Mouse (Mus musculus): ENCODE results near the gene Nt5c3b. TPM values are rescaled to one million over a fixed set of nuclear protein-coding genes. Genes with fewer than 3 reads are reported as not detected.
A peak's percentile ranks its signal among the peaks of the same experiment; 100 is the strongest.

Nt5c3b gene
- polyA plus RNA-seq, 1 experiment from 2014 or later: 122 TPM

DNA sequence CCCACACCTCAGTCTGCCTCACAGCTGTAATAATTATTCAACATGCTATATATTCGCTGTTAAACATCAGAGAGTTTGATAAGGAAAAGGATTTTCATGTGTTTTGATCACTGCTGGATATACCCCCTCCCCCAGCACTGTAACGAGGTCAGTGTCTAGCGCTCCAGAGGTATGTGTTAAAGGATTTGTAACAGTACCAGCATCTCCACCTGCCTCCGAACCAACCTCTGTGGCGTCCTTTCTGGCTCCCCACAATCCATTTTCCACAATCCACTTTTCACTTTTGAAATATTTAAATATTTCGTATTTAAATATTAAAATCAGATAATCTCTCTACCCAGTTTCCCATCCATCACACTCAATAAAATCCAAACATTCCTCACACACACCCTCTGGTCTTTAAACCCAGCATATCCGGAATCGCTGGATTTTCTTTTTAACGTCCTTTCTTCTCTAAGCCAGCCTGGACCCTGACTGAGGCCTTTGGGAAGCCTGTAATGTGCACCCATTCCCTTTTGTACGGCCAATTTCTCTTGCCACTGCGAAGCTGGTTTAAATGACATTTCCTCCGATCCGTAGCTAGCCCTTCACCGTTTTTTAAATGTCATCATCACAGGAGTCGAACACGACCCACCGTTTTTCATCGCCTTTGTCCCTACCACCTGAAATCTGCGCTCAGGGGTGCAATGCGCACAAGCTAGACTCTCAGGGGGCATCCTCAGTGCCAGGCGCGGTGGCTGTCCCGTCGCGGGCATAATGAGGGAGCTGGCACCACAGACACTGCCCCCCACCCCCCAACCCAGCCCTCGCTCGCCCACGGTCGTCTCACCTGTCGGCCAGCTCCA, 30.0 kb upstream of the Nt5c3b start:
- H3K4me1 ChIP-seq (ENCODE audit: control insufficient read depth, insufficient read depth, low read length): peaks cover 23% of the 10 kb centered on the region
- H3K9ac ChIP-seq (ENCODE audit: low read depth, low read length): peak overlapping the region; percentile 95
- peak; percentile 60 for ATAC-seq
- 3% methylated on average over 29 of the region's 30 CpGs for WGBS
- 0 out of 2 replicates have a peak, but pooled peaks cover 6% of the 10 kb centered on the region for H3K36me3 ChIP-seq (ENCODE audit: control insufficient read depth, insufficient read depth, low read length)
- peak overlapping the region; percentile 91 for H3K27ac ChIP-seq (ENCODE audit: low read length)
- H3K27me3 ChIP-seq (ENCODE audit: control insufficient read depth, insufficient read depth, low read depth, low read length): no peaks in the 10 kb centered on the region
- H3K4me3 ChIP-seq (ENCODE audit: low read depth, low read length): peak overlapping the region; percentile 96
- H3K4me2 ChIP-seq (ENCODE audit: low read length): peak overlapping the region; percentile 64
- no peaks in the 10 kb centered on the region for H3K9me3 ChIP-seq (replicated peaks; ENCODE audit: control insufficient read depth, low read length, poor library complexity, severe bottlenecking)

- H3K4me2 ChIP-seq (ENCODE audit: low read length): no peak overlapping the region
- no peak overlapping the region for H3K9ac ChIP-seq (ENCODE audit: low read depth, low read length)
- H3K27ac ChIP-seq (ENCODE audit: low read length): no peak overlapping the region
- H3K4me1 ChIP-seq (ENCODE audit: control insufficient read depth, insufficient read depth, low read length): peaks cover 18% of the 10 kb centered on the region
- no peaks in the 10 kb centered on the region for H3K9me3 ChIP-seq (replicated peaks; ENCODE audit: control insufficient read depth, low read length, poor library complexity, severe bottlenecking)
- no peaks in the 10 kb centered on the region for H3K27me3 ChIP-seq (ENCODE audit: control insufficient read depth, insufficient read depth, low read depth, low read length)
- 79% methylated on average over 1 of the region's 1 CpGs for WGBS
- H3K36me3 ChIP-seq (ENCODE audit: control insufficient read depth, insufficient read depth, low read length): peaks cover 10% of the 10 kb centered on the region; the same call in 1 of the 2 replicates
- no peak for ATAC-seq
- H3K4me3 ChIP-seq (ENCODE audit: low read depth, low read length): no peak overlapping the region
Measured at GRCm38 (mm10) chr11:100465833-100466232, 24.2 kb upstream of the Nt5c3b start.

- Histone ChIP-seq H3K4me2 (ENCODE audit: low read length) (no peak overlapping the region), H3K9ac (ENCODE audit: low read depth, low read length) (no peak overlapping the region), H3K9me3 (replicated peaks; ENCODE audit: control insufficient read depth, low read length, poor library complexity, severe bottlenecking) (no peaks in the 10 kb centered on the region), H3K27me3 (ENCODE audit: control insufficient read depth, insufficient read depth, low read depth, low read length) (no peaks in the 10 kb centered on the region), H3K27ac (ENCODE audit: low read length) (no peak overlapping the region), H3K36me3 (ENCODE audit: control insufficient read depth, insufficient read depth, low read length) (peaks cover 10% of the 10 kb centered on the region; the same call in 1 of the 2 replicates), H3K4me3 (ENCODE audit: low read depth, low read length) (no peak overlapping the region), H3K4me1 (ENCODE audit: control insufficient read depth, insufficient read depth, low read length) (peaks cover 12% of the 10 kb centered on the region)
- 84% methylated on average over 1 of the region's 1 CpGs for WGBS
- no peak for ATAC-seq
Measured at GRCm38 (mm10) chr11:100465229-100465792, 23.7 kb upstream of the Nt5c3b start.

- Histone ChIP-seq H3K9me3 (replicated peaks; ENCODE audit: control insufficient read depth, low read length, poor library complexity, severe bottlenecking) (no peaks in the 10 kb centered on the region), H3K9ac (ENCODE audit: low read depth, low read length) (no peak overlapping the region), H3K4me3 (ENCODE audit: low read depth, low read length) (no peak overlapping the region), H3K4me1 (ENCODE audit: control insufficient read depth, insufficient read depth, low read length) (0 out of 2 replicates have a peak, but pooled peaks cover 2% of the 10 kb centered on the region), H3K4me2 (ENCODE audit: low read length) (no peak overlapping the region), H3K27me3 (ENCODE audit: control insufficient read depth, insufficient read depth, low read depth, low read length) (no peaks in the 10 kb centered on the region), H3K36me3 (ENCODE audit: control insufficient read depth, insufficient read depth, low read length) (peaks cover 10% of the 10 kb centered on the region; the same call in 1 of the 2 replicates), H3K27ac (ENCODE audit: low read length) (no peak overlapping the region)
- no peak for ATAC-seq
- 95% methylated on average over 10 of the region's 10 CpGs for WGBS
Measured at GRCm38 (mm10) chr11:100462699-100463098, 21.1 kb upstream of the Nt5c3b start.

DNA sequence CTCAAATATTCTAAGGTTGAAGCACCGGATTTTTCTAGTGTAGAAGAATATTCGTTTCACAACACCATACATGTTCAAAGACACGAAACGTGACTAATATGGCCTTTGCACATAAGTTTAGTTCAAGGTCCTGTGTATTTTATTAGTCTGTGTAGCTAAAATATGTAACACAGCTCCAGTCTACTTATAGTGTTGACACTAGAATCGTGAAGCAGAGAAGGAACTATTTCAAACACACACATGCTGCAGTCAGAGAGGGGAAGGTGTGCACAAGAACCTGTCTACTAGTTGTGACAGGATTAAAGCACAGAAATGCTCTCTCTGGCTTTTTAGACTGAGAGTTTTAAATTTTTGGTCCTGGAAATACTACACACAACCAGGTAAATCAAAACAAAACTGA, 16.1 kb upstream of the Nt5c3b start:
- Histone ChIP-seq H3K4me2 (ENCODE audit: low read length) (no peak overlapping the region), H3K9me3 (replicated peaks; ENCODE audit: control insufficient read depth, low read length, poor library complexity, severe bottlenecking) (no peaks in the 10 kb centered on the region), H3K4me1 (ENCODE audit: control insufficient read depth, insufficient read depth, low read length) (0 out of 2 replicates have a peak, but pooled peaks cover 2% of the 10 kb centered on the region), H3K9ac (ENCODE audit: low read depth, low read length) (no peak overlapping the region), H3K4me3 (ENCODE audit: low read depth, low read length) (no peak overlapping the region), H3K27me3 (ENCODE audit: control insufficient read depth, insufficient read depth, low read depth, low read length) (no peaks in the 10 kb centered on the region), H3K36me3 (ENCODE audit: control insufficient read depth, insufficient read depth, low read length) (peaks cover 10% of the 10 kb centered on the region; the same call in 1 of the 2 replicates), H3K27ac (ENCODE audit: low read length) (no peak overlapping the region)
- no peak for ATAC-seq
- WGBS: 95% methylated on average over 5 of the region's 5 CpGs

- Histone ChIP-seq H3K36me3 (ENCODE audit: control insufficient read depth, insufficient read depth, low read length) (peaks cover 7% of the 10 kb centered on the region; the same call in 1 of the 2 replicates), H3K4me2 (ENCODE audit: low read length) (no peak overlapping the region), H3K9me3 (replicated peaks; ENCODE audit: control insufficient read depth, low read length, poor library complexity, severe bottlenecking) (no peaks in the 10 kb centered on the region), H3K4me1 (ENCODE audit: control insufficient read depth, insufficient read depth, low read length) (0 out of 2 replicates have a peak, but pooled peaks cover 2% of the 10 kb centered on the region), H3K27me3 (ENCODE audit: control insufficient read depth, insufficient read depth, low read depth, low read length) (no peaks in the 10 kb centered on the region), H3K4me3 (ENCODE audit: low read depth, low read length) (no peak overlapping the region), H3K9ac (ENCODE audit: low read depth, low read length) (no peak overlapping the region), H3K27ac (ENCODE audit: low read length) (no peak overlapping the region)
- 86% methylated on average over 4 of the region's 4 CpGs for WGBS
- no peak for ATAC-seq
Measured at GRCm38 (mm10) chr11:100457247-100457646, 15.6 kb upstream of the Nt5c3b start.

DNA sequence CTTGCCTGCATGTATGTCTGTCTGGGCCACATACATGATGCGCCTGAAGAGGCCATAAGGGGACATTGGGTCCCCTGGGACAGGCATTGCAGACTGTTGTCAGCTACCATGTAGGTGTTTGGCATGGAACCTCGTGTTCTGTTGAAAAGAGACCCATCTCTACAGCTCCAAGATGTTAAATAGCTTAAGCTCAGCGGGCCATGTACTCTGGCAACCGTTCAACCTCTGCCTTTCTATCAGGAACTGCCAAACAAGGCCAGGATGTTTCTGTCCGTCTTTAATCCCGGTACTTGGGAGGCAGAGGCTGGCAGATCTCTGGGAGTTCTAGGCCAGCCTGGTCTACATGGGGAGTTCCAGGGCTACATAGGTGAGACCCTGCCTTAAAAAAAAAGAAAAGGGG, 1.0 kb upstream of the Nt5c3b start:
- no peaks in the 10 kb centered on the region for H3K36me3 ChIP-seq (ENCODE audit: control insufficient read depth, insufficient read depth, low read length)
- 81% methylated on average over 6 of the region's 6 CpGs for WGBS
- no peak overlapping the region for H3K9ac ChIP-seq (ENCODE audit: low read depth, low read length)
- H3K9me3 ChIP-seq (replicated peaks; ENCODE audit: control insufficient read depth, low read length, poor library complexity, severe bottlenecking): no peaks in the 10 kb centered on the region
- no peaks in the 10 kb centered on the region for H3K27me3 ChIP-seq (ENCODE audit: control insufficient read depth, insufficient read depth, low read depth, low read length)
- H3K4me1 ChIP-seq (ENCODE audit: control insufficient read depth, insufficient read depth, low read length): peaks cover 15% of the 10 kb centered on the region
- no peak overlapping the region for H3K4me3 ChIP-seq (ENCODE audit: low read depth, low read length)
- no peak for ATAC-seq
- no peak overlapping the region for H3K27ac ChIP-seq (ENCODE audit: low read length)
- H3K4me2 ChIP-seq (ENCODE audit: low read length): no peak overlapping the region

DNA sequence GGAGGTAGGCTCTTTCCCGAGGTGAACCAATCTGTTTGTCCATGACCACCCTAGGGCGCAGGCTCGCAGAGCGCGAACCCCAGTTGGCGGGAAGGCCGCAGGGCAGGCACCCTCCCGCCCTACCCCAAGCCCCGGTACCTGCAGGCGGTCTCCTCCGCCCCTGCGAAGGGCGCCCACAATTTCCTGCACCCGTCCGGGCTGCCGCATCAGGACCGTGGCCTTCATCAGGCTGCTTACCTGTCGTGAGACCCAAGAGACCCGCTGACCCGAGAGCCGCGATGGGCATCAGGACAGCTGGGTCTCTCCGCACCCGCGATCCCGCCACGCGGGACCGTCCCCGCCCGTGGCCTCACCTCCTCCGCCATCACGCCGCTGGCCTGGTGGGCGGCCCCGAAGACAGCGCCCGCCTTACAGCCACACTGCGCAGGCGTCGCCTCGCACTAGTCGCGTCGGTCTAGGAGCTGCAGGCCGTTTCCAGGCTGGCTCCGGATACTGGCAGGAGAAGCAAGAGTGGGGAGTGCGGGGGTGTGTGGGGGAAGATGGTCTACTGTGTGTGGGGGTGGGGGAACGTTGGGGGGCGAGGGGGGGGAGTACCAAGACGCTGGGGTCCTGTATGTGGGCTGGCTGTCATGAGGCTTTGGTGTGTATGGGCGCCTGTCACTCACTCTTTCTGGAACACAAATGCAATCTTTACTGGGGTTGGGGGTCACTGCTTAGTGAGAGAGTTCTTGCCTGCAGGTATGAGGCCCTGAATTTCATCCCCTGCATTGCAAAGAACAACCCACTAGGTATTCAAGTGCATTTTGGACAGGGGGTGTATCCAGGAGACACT, 701 bp downstream of the Nt5c3b start:
- peak overlapping the region; percentile 78 for H3K4me2 ChIP-seq (ENCODE audit: low read length)
- peak; percentile 97 for ATAC-seq
- peaks cover 6% of the 10 kb centered on the region; the same call in 1 of the 2 replicates for H3K36me3 ChIP-seq (ENCODE audit: control insufficient read depth, insufficient read depth, low read length)
- H3K27ac ChIP-seq (ENCODE audit: low read length): peak overlapping the region; percentile 79
- H3K9ac ChIP-seq (ENCODE audit: low read depth, low read length): peak overlapping the region; percentile 95
- no peaks in the 10 kb centered on the region for H3K9me3 ChIP-seq (replicated peaks; ENCODE audit: control insufficient read depth, low read length, poor library complexity, severe bottlenecking)
- peak overlapping the region; percentile 89 for H3K4me3 ChIP-seq (ENCODE audit: low read depth, low read length)
- peaks cover 15% of the 10 kb centered on the region for H3K4me1 ChIP-seq (ENCODE audit: control insufficient read depth, insufficient read depth, low read length)
- H3K27me3 ChIP-seq (ENCODE audit: control insufficient read depth, insufficient read depth, low read depth, low read length): no peaks in the 10 kb centered on the region
- WGBS: under 1% methylated on average over 52 of the region's 52 CpGs
